Mouse (Mus musculus) heart, embryonic 14.5 days (tissue): ENCODE data around the gene Trip6. TPM values are rescaled to one million over a fixed set of nuclear protein-coding genes. Genes with fewer than 3 reads are reported as not detected.

ENCODE experiments used
- ATAC-seq: fragments of 200-750 bp; cut with Nextera tagmentation; 2 replicates; pipeline ENCODE4 v1.8.0; 2017; ENCODE audit warnings: low read depth, moderate TSS enrichment; ENCODE audit not compliant: insufficient number of reproducible peaks, insufficient read depth, low FRiP score
- H3K27ac ChIP-seq, 2 experiments: fragments of 200-500 bp in 1 of 2; fragments of 300-500 bp in 1 of 2; sonication (generic) in 1 of 2; replicated peaks in 1 of 2; 2 replicates each; pipeline ENCODE4 v1.5.1; 2012 to 2014; ENCODE audit warnings: low read depth in 2 of 2, low read length in 2 of 2, control low read depth in 1 of 2, mild to moderate bottlenecking in 1 of 2, mixed read lengths in 1 of 2; ENCODE audit not compliant: control insufficient read depth in 1 of 2, insufficient read depth in 1 of 2
- H3K27me3 ChIP-seq: fragments of 300-500 bp; sonication (generic); 2 replicates; pipeline ENCODE4 v1.6.1; 2014; ENCODE audit warnings: mild to moderate bottlenecking, low read length, control low read depth; ENCODE audit not compliant: control insufficient read depth, insufficient read depth
- H3K36me3 ChIP-seq: fragments of 300-500 bp; sonication (generic); 2 replicates; pipeline ENCODE4 v1.6.1; 2014; ENCODE audit warnings: mild to moderate bottlenecking, control low read depth, low read length, mixed read lengths; ENCODE audit not compliant: control insufficient read depth, insufficient read depth
- H3K4me1 ChIP-seq, 2 experiments: fragments of 200-500 bp in 1 of 2; fragments of 300-500 bp in 1 of 2; sonication (generic) in 1 of 2; 2 replicates each; pipeline ENCODE4 v1.6.1; 2012 to 2014; ENCODE audit warnings: low read length in 2 of 2, control low read depth in 1 of 2, mixed read lengths in 1 of 2; ENCODE audit not compliant: control insufficient read depth in 2 of 2, insufficient read depth in 2 of 2
- H3K4me2 ChIP-seq: fragments of 300-500 bp; sonication (generic); 2 replicates; pipeline ENCODE4 v1.6.1; 2014; ENCODE audit warnings: mild to moderate bottlenecking, low read length
- H3K4me3 ChIP-seq, 2 experiments: fragments of 200-500 bp in 1 of 2; fragments of 300-500 bp in 1 of 2; sonication (generic) in 1 of 2; 2 replicates each; pipeline ENCODE4 v1.5.1; 2012 to 2014; ENCODE audit warnings: low read length in 2 of 2, mild to moderate bottlenecking in 2 of 2, control low read depth in 1 of 2, low read depth in 1 of 2, moderate library complexity in 1 of 2; ENCODE audit not compliant: control insufficient read depth in 1 of 2, insufficient read depth in 1 of 2
- H3K9ac ChIP-seq: fragments of 300-500 bp; sonication (generic); 2 replicates; pipeline ENCODE4 v1.6.1; 2014; ENCODE audit warnings: mild to moderate bottlenecking, low read length
- H3K9me3 ChIP-seq: fragments of 300-500 bp; sonication (generic); 2 replicates; pipeline ENCODE4 v1.6.1; 2016; ENCODE audit warnings: low read length, control low read depth; ENCODE audit not compliant: control insufficient read depth
- WGBS: fragments of 180-500 bp; shearing (Covaris S2); extraction: QIAGEN DNeasy Blood & Tissue Kit; methylation state at CpG from one replicate; pipeline ENCODE4 v1.1.7; 2014; 5-methylcytosine and 5-hydroxymethylcytosine counted together
- polyA plus RNA-seq: library from polyadenylated mRNA; unstranded; fragments of >200 nt; fragmentation: Nextera tagmentation; extraction: Ambion mirVana; gene quantifications from 2 replicates; pipeline ENCODE4 v1.2.1, GENCODE M21; 2014

The Trip6 gene
- polyA plus RNA-seq, 1 experiment from 2014 or later, result 38.9 TPM

GRCm38 (mm10) chr5:137306439-137307005 lies 7.7 kb downstream of the Trip6 start:
- peak overlapping the region; percentile 91 to 97 for H3K4me3 ChIP-seq
- H3K9me3 ChIP-seq, result no peaks in the 10 kb centered on the region
- WGBS, result 15% methylated on average over 12 of the region's 12 CpGs
- no peak for ATAC-seq
- H3K4me1 ChIP-seq, result peaks cover 4 to 40% of the 10 kb centered on the region in 2 experiments
- H3K4me2 ChIP-seq, result peak overlapping the region; percentile 77
- peaks cover 71% of the 10 kb centered on the region for H3K36me3 ChIP-seq
- H3K27ac ChIP-seq, result peak overlapping the region; percentile 87 to 95
- H3K9ac ChIP-seq, result peak overlapping the region; percentile 98
- H3K27me3 ChIP-seq, result no peaks in the 10 kb centered on the region

- peaks cover 71% of the 10 kb centered on the region for H3K36me3 ChIP-seq
Observed at GRCm38 (mm10) chr5:137305822-137306221, 8.4 kb downstream of the Trip6 start.

GRCm38 (mm10) chr5:137304816-137305215 lies 9.4 kb downstream of the Trip6 start:
- no peaks in the 10 kb centered on the region for H3K27me3 ChIP-seq
- H3K27ac ChIP-seq, result no peak overlapping the region
- WGBS, result 69% methylated on average over 4 of the region's 4 CpGs
- 0 out of 2 replicates have a peak overlapping the region, but pooled peaks have one; percentile 38 for H3K9ac ChIP-seq
- peak overlapping the region; percentile 77; the same call in 1 of the 2 replicates for H3K4me2 ChIP-seq
- H3K9me3 ChIP-seq, result no peaks in the 10 kb centered on the region
- H3K4me3 ChIP-seq, result no peak overlapping the region
- no peak for ATAC-seq
- peaks cover 71% of the 10 kb centered on the region for H3K36me3 ChIP-seq
- peaks cover 4 to 43% of the 10 kb centered on the region in 2 experiments for H3K4me1 ChIP-seq

More at GRCm38 (mm10) chr5:137305822-137306221, 8.4 kb downstream of the Trip6 start:
- Histone ChIP-seq H3K9ac (peak overlapping the region; percentile 98), H3K27ac (no peak overlapping the region), H3K4me3 (peak overlapping the region in 1 of 2 experiments; percentile 91; a peak in 2 of 4 replicates), H3K27me3 (no peaks in the 10 kb centered on the region), H3K4me1 (peaks cover 4 to 43% of the 10 kb centered on the region in 2 experiments), H3K4me2 (peak overlapping the region; percentile 77), H3K9me3 (no peaks in the 10 kb centered on the region)
- WGBS, result 68% methylated on average over 3 of the region's 3 CpGs
- ATAC-seq, result no peak

- H3K9ac ChIP-seq, result peak overlapping the region; percentile 38; the same call in 1 of the 2 replicates
- 0 out of 2 replicates have a peak overlapping the region, but pooled peaks have one; percentile 77 for H3K4me2 ChIP-seq
- no peak overlapping the region for H3K4me3 ChIP-seq
- peaks cover 71% of the 10 kb centered on the region for H3K36me3 ChIP-seq
- peaks cover 4 to 43% of the 10 kb centered on the region in 2 experiments for H3K4me1 ChIP-seq
- WGBS, result 56% methylated on average over 3 of the region's 3 CpGs
- H3K27me3 ChIP-seq, result no peaks in the 10 kb centered on the region
- no peak overlapping the region for H3K27ac ChIP-seq
- no peak for ATAC-seq
- no peaks in the 10 kb centered on the region for H3K9me3 ChIP-seq
Observed at GRCm38 (mm10) chr5:137304165-137304564, 10.0 kb downstream of the Trip6 start.

- no peak overlapping the region for H3K27ac ChIP-seq
- H3K36me3 ChIP-seq, result peaks cover 71% of the 10 kb centered on the region
- peaks cover 4 to 43% of the 10 kb centered on the region in 2 experiments for H3K4me1 ChIP-seq
Observed at GRCm38 (mm10) chr5:137303609-137304008, 10.6 kb downstream of the Trip6 start.

GRCm38 (mm10) chr5:137301253-137301652 lies 13.0 kb downstream of the Trip6 start:
- no peak overlapping the region for H3K4me2 ChIP-seq
- H3K27me3 ChIP-seq, result no peaks in the 10 kb centered on the region
- ATAC-seq, result no peak
- H3K36me3 ChIP-seq, result peaks cover 90% of the 10 kb centered on the region
- no peak overlapping the region for H3K4me3 ChIP-seq
- H3K4me1 ChIP-seq, result peaks cover 2 to 37% of the 10 kb centered on the region in 2 experiments
- no peaks in the 10 kb centered on the region for H3K9me3 ChIP-seq
- WGBS, result 84% methylated on average over 21 of the region's 21 CpGs
- H3K9ac ChIP-seq, result no peak overlapping the region
- H3K27ac ChIP-seq, result no peak overlapping the region

More at GRCm38 (mm10) chr5:137303609-137304008, 10.6 kb downstream of the Trip6 start:
- Histone ChIP-seq H3K9ac (peak overlapping the region; percentile 38; the same call in 1 of the 2 replicates), H3K4me2 (no peak overlapping the region), H3K9me3 (no peaks in the 10 kb centered on the region), H3K4me3 (no peak overlapping the region), H3K27me3 (no peaks in the 10 kb centered on the region)
- no peak for ATAC-seq
- 28% methylated on average over 4 of the region's 4 CpGs for WGBS

GRCm38 (mm10) chr5:137299240-137299639 lies 15.0 kb downstream of the Trip6 start:
- no peak overlapping the region for H3K4me2 ChIP-seq
- no peak overlapping the region for H3K9ac ChIP-seq
- no peak for ATAC-seq
- H3K4me3 ChIP-seq, result no peak overlapping the region
- no peaks in the 10 kb centered on the region for H3K27me3 ChIP-seq
- WGBS, result 65% methylated on average over 7 of the region's 7 CpGs
- no peak overlapping the region for H3K27ac ChIP-seq
- H3K36me3 ChIP-seq, result peaks cover 94% of the 10 kb centered on the region
- peaks cover 5 to 22% of the 10 kb centered on the region in 2 experiments; a peak in 3 of 4 replicates for H3K4me1 ChIP-seq
- no peaks in the 10 kb centered on the region for H3K9me3 ChIP-seq
